Mouse (Mus musculus) effector memory CD4-positive, alpha-beta T cell, adult 7 months (primary cell): Measurements from ENCODE around the gene Kank1. TPM values are rescaled to one million over a fixed set of nuclear protein-coding genes. Genes with fewer than 3 reads are reported as not detected.

Source experiments
- polyA plus RNA-seq: library from polyadenylated mRNA; unstranded; fragments of 100-300 nt; shearing (Covaris generic); gene quantifications from one replicate; pipeline ENCODE4 v1.2.1, GENCODE M21; 2017

Gene Kank1
- polyA plus RNA-seq: 0.68 TPM

DNA sequence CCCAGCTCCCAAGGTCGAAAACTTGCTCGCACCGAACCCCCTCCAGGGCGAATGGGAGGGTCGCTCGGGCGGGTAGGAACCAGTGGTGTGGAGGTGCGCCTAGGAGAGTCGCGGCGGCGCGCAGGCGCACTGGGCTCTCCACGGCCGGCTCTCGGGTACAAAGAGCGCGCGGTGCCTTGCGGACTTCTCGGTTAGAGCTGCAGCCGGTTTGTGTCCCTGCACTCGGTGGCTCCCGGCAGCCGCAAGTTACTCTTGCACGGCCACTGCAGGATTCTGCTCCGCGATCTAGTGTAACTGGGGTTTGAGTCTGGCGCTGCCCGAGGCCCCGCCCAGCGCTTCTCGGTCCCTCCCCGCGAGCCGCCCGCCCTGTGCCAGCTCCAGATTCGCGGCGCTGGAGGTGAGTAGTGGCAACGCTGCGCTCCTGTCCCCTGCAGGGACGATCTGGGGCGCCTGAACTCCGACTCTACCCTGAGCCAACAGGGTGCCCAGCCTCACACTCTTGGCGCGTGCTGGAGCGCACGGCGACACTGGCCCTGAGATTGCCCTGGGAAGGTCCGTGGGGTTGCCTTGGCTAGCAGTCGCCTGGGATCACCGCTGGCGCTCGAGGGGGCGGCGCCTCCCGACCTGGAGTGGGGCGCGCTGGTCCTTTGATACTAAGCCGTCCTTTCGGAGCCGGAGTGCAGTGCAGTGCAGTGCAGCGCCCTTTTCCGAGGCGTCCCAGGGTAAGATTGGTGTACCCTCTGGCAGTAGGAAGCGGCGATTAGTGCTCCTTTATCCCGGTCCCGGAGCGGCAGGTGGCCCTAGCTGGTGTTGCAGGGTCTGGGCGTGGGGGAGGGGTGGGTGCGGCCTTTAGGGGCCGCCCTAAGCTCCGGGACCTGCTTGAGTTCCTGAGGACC is at the start of gene Kank1:
Kank1 (plus strand) TSS at position 380 of the 896 bp plus-strand sequence.

Other genes starting within 250 kb of the Kank1 start
- gene Dock8, start 237.4 kb upstream of the Kank1 start, polyA plus RNA-seq: 177 TPM